Mouse (Mus musculus): ENCODE measurements around the gene Tmem60. TPM values are rescaled to one million over a fixed set of nuclear protein-coding genes. Genes with fewer than 3 reads are reported as not detected.

Gene Tmem60
- polyA plus RNA-seq, 1 experiment from 2014 or later = 59.2 TPM

DNA sequence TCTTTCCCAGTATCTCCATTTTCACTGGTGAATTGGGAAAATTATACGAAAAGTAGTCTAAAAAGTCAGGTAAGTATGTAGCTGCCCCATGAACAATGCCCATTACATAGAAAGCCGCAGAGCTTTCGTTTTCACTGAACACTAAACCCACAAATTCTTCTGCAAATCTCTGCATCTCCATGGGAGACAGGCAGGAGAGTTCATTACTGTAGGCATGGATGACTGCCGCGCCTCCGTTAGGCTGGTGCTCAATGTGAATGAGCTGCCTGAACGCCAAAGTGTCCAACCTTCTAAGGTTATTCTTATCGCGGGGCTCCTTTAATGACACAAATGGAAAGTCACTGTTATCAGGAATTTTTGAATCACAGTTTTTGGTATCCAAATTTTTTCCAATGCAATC, 37.6 kb downstream of the Tmem60 start:
- H3K27me3 ChIP-seq (ENCODE audit: control insufficient read depth, insufficient read depth, low read length) = no peaks in the 10 kb centered on the region
- H3K9ac ChIP-seq (replicated peaks; ENCODE audit: low read depth, low read length) = no peak overlapping the region
- ATAC-seq (ENCODE audit: insufficient number of reproducible peaks, insufficient read depth, low FRiP score, low read depth) = no peak
- no peaks in the 10 kb centered on the region for H3K4me1 ChIP-seq (ENCODE audit: control insufficient read depth, insufficient read depth, low read length)
- H3K27ac ChIP-seq (ENCODE audit: low read length) = no peak overlapping the region
- H3K4me3 ChIP-seq (ENCODE audit: low read depth, low read length) = no peak overlapping the region
- no peaks in the 10 kb centered on the region for H3K9me3 ChIP-seq (ENCODE audit: control insufficient read depth, low read depth, low read length)
- 96% methylated on average over 9 of the region's 9 CpGs for WGBS
- H3K36me3 ChIP-seq (ENCODE audit: control insufficient read depth, insufficient read depth, low read length) = no peaks in the 10 kb centered on the region; the same call in none of the 2 replicates
- no peak overlapping the region for H3K4me2 ChIP-seq (replicated peaks; ENCODE audit: low read depth, low read length)

DNA sequence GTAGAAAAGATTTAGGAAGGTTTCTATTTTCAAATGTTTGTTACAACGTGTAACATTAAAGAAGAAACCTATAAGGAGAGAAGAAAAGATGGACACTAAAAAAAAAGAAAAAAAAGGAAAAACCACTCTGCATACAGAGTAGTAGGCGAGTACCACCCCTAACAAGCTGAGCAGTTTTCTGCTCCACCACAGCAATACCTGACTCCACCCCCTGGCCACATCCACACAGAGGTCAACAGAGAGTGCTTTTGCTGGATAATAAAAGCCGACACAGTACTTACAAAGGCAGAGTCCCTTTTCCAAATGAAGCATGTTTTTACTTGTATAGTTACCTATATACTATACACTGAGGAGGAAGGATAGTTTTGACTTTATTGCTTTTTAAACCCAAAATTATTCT, 42.6 kb downstream of the Tmem60 start:
- Histone ChIP-seq H3K4me3 (ENCODE audit: low read depth, low read length) (no peak overlapping the region), H3K27me3 (ENCODE audit: control insufficient read depth, insufficient read depth, low read length) (no peaks in the 10 kb centered on the region), H3K36me3 (ENCODE audit: control insufficient read depth, insufficient read depth, low read length) (no peaks in the 10 kb centered on the region; the same call in none of the 2 replicates), H3K9me3 (ENCODE audit: control insufficient read depth, low read depth, low read length) (no peaks in the 10 kb centered on the region), H3K4me1 (ENCODE audit: control insufficient read depth, insufficient read depth, low read length) (no peaks in the 10 kb centered on the region), H3K4me2 (replicated peaks; ENCODE audit: low read depth, low read length) (no peak overlapping the region), H3K9ac (replicated peaks; ENCODE audit: low read depth, low read length) (no peak overlapping the region), H3K27ac (ENCODE audit: low read length) (no peak overlapping the region)
- 59% methylated on average over 3 of the region's 3 CpGs for WGBS
- no peak for ATAC-seq (ENCODE audit: insufficient number of reproducible peaks, insufficient read depth, low FRiP score, low read depth)

DNA sequence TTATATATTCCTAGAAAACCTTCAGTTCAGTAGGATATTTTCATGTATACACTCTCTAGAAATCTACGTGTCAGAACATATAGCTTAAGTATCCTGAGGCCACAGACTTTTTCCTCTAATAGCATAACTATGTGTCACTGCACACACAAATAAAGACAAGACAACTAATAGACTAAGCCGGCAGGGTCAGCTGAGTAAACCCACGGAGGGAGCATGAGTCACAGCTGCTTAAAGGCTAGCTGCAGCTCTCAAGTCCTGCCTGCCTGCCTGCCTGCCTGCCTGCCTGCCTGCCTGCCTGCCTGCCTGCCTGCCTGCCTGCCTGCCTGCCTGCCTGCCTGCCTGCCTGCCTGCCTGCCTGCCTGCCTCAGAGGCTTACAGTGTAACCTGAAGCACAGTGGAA, 43.5 kb downstream of the Tmem60 start:
- H3K9ac ChIP-seq (replicated peaks; ENCODE audit: low read depth, low read length) = no peak overlapping the region
- WGBS = 56% methylated on average over 3 of the region's 3 CpGs
- no peak overlapping the region for H3K27ac ChIP-seq (ENCODE audit: low read length)
- ATAC-seq (ENCODE audit: insufficient number of reproducible peaks, insufficient read depth, low FRiP score, low read depth) = no peak
- H3K4me1 ChIP-seq (ENCODE audit: control insufficient read depth, insufficient read depth, low read length) = 0 out of 2 replicates have a peak, but pooled peaks cover 3% of the 10 kb centered on the region
- H3K4me2 ChIP-seq (replicated peaks; ENCODE audit: low read depth, low read length) = no peak overlapping the region
- H3K4me3 ChIP-seq (ENCODE audit: low read depth, low read length) = no peak overlapping the region
- H3K36me3 ChIP-seq (ENCODE audit: control insufficient read depth, insufficient read depth, low read length) = no peaks in the 10 kb centered on the region; the same call in 1 of the 2 replicates
- no peaks in the 10 kb centered on the region for H3K9me3 ChIP-seq (ENCODE audit: control insufficient read depth, low read depth, low read length)
- H3K27me3 ChIP-seq (ENCODE audit: control insufficient read depth, insufficient read depth, low read length) = no peaks in the 10 kb centered on the region

DNA sequence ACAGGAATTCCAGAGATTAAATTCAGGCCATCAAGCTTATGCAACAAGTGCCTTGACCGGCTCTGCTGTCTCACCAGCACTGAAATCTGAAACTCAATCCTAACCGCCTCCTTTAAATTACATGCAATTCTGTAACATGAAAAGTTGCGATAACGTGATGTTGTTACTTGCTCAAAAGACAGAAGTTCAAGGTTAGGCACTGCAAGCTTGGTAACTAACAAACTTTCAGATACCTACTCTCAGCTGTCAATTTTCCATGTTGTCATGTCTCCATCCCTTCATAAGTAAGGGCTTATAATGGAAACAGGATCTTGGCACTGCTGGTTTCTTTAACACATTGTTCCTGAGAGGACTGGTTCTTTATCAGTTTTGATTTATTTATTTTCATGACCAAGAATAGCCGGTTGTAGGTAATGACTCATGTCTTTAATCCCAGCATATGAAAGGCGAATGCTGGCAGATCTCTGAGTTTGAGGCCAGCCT, 47.7 kb downstream of the Tmem60 start:
- Histone ChIP-seq H3K27me3 (ENCODE audit: control insufficient read depth, insufficient read depth, low read length) (no peaks in the 10 kb centered on the region), H3K4me2 (replicated peaks; ENCODE audit: low read depth, low read length) (no peak overlapping the region), H3K4me3 (ENCODE audit: low read depth, low read length) (no peak overlapping the region), H3K9me3 (ENCODE audit: control insufficient read depth, low read depth, low read length) (no peaks in the 10 kb centered on the region), H3K4me1 (ENCODE audit: control insufficient read depth, insufficient read depth, low read length) (0 out of 2 replicates have a peak, but pooled peaks cover 3% of the 10 kb centered on the region), H3K36me3 (ENCODE audit: control insufficient read depth, insufficient read depth, low read length) (no peaks in the 10 kb centered on the region), H3K27ac (ENCODE audit: low read length) (no peak overlapping the region), H3K9ac (replicated peaks; ENCODE audit: low read depth, low read length) (no peak overlapping the region)
- WGBS = 69% methylated on average over 6 of the region's 6 CpGs
- no peak for ATAC-seq (ENCODE audit: insufficient number of reproducible peaks, insufficient read depth, low FRiP score, low read depth)

DNA sequence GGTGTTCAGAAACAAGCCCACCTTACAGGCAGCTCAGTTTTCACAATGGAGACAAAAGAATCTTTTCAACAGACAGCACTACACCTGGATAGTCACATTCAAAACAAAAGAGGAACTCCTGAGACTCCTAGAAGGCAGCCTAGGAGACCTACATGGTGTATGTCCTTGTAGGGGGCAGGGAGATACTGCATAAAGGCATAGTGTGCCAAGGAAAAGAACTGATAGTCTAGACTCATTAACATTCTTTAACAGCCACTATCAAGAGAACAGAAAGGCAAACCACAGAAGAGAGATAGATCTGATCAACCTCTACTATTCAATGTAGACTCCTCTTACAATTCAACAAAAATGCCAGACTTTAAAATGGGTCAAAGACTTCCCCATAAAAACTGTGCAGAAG, 48.4 kb downstream of the Tmem60 start:
- H3K27me3 ChIP-seq (ENCODE audit: control insufficient read depth, insufficient read depth, low read length) = no peaks in the 10 kb centered on the region
- no peak overlapping the region for H3K4me3 ChIP-seq (ENCODE audit: low read depth, low read length)
- H3K4me2 ChIP-seq (replicated peaks; ENCODE audit: low read depth, low read length) = no peak overlapping the region
- no peak for ATAC-seq (ENCODE audit: insufficient number of reproducible peaks, insufficient read depth, low FRiP score, low read depth)
- H3K36me3 ChIP-seq (ENCODE audit: control insufficient read depth, insufficient read depth, low read length) = no peaks in the 10 kb centered on the region
- H3K27ac ChIP-seq (ENCODE audit: low read length) = no peak overlapping the region
- no peak overlapping the region for H3K9ac ChIP-seq (replicated peaks; ENCODE audit: low read depth, low read length)
- H3K4me1 ChIP-seq (ENCODE audit: control insufficient read depth, insufficient read depth, low read length) = 0 out of 2 replicates have a peak, but pooled peaks cover 3% of the 10 kb centered on the region
- no peaks in the 10 kb centered on the region for H3K9me3 ChIP-seq (ENCODE audit: control insufficient read depth, low read depth, low read length)

DNA sequence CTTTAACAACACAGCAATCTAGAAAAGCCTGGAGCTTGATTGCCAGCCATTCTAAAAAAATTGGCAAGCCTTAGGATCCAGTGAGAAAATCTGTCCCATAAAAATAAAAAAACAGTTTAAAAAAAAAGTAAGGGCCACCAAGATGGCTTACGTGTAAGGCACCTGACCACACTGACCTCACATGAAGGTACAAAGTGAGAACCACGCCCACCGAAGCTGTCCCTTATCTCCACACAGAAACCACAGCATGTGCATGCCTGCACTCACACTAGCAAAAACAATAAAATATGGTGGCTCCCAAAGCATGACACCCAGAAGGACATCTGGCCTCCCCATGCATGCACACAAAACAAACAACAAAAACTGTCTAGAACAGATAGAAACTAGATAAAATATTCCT, 49.3 kb downstream of the Tmem60 start:
- H3K9me3 ChIP-seq (ENCODE audit: control insufficient read depth, low read depth, low read length) = no peaks in the 10 kb centered on the region
- H3K4me3 ChIP-seq (ENCODE audit: low read depth, low read length) = no peak overlapping the region
- no peaks in the 10 kb centered on the region for H3K27me3 ChIP-seq (ENCODE audit: control insufficient read depth, insufficient read depth, low read length)
- no peak for ATAC-seq (ENCODE audit: insufficient number of reproducible peaks, insufficient read depth, low FRiP score, low read depth)
- no peak overlapping the region for H3K9ac ChIP-seq (replicated peaks; ENCODE audit: low read depth, low read length)
- H3K4me1 ChIP-seq (ENCODE audit: control insufficient read depth, insufficient read depth, low read length) = 0 out of 2 replicates have a peak, but pooled peaks cover 3% of the 10 kb centered on the region
- H3K27ac ChIP-seq (ENCODE audit: low read length) = no peak overlapping the region
- no peaks in the 10 kb centered on the region for H3K36me3 ChIP-seq (ENCODE audit: control insufficient read depth, insufficient read depth, low read length)
- WGBS = 85% methylated on average over 3 of the region's 3 CpGs
- H3K4me2 ChIP-seq (replicated peaks; ENCODE audit: low read depth, low read length) = no peak overlapping the region

DNA sequence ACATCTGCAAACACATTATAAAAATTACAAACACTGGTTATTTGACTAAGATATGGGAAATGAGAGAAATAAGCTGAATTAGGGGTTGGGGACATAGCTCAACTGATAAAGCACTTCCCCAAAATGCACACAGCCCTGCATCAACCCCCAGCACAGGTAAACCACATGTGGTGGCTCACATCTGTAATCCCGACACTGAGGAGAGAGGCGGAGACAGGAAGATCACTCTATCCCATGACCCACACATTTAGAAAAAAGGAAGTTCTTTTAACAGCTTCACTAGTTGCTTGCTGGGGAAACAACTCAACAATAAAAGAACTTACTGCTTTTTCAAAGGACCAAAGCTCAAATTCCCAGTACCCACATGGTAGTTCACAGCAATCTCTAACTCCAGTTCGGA, 50.6 kb downstream of the Tmem60 start:
- H3K9ac ChIP-seq (replicated peaks; ENCODE audit: low read depth, low read length) = no peak overlapping the region
- 0 out of 2 replicates have a peak, but pooled peaks cover 3% of the 10 kb centered on the region for H3K4me1 ChIP-seq (ENCODE audit: control insufficient read depth, insufficient read depth, low read length)
- ATAC-seq (ENCODE audit: insufficient number of reproducible peaks, insufficient read depth, low FRiP score, low read depth) = no peak
- H3K9me3 ChIP-seq (ENCODE audit: control insufficient read depth, low read depth, low read length) = no peaks in the 10 kb centered on the region
- H3K4me2 ChIP-seq (replicated peaks; ENCODE audit: low read depth, low read length) = no peak overlapping the region
- H3K36me3 ChIP-seq (ENCODE audit: control insufficient read depth, insufficient read depth, low read length) = no peaks in the 10 kb centered on the region
- whole genome bisulfite sequencing = 96% methylated on average over 3 of the region's 3 CpGs
- H3K4me3 ChIP-seq (ENCODE audit: low read depth, low read length) = no peak overlapping the region
- H3K27ac ChIP-seq (ENCODE audit: low read length) = no peak overlapping the region
- H3K27me3 ChIP-seq (ENCODE audit: control insufficient read depth, insufficient read depth, low read length) = no peaks in the 10 kb centered on the region

DNA sequence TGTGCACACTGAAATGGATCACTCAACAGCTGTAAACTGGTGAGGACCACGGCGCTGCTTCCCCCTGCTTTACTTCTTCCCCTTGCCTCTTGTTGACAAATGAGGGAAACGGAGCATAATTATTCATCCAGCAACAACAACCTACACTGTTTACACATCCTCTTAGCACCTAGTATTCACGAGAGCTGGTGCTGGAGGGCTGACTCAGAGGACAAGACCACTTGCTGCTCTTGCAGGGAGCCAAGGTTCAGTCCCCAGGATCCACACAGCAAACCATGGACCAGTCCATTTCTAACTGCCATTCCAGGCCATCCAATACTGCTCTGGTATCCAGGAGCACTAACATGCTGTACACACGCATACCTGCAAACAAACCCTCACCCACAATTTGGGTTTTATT, 53.9 kb downstream of the Tmem60 start:
- no peak overlapping the region for H3K4me2 ChIP-seq (replicated peaks; ENCODE audit: low read depth, low read length)
- no peaks in the 10 kb centered on the region for H3K4me1 ChIP-seq (ENCODE audit: control insufficient read depth, insufficient read depth, low read length)
- no peak for ATAC-seq (ENCODE audit: insufficient number of reproducible peaks, insufficient read depth, low FRiP score, low read depth)
- 54% methylated on average over 5 of the region's 5 CpGs for WGBS
- no peak overlapping the region for H3K4me3 ChIP-seq (ENCODE audit: low read depth, low read length)
- no peak overlapping the region for H3K9ac ChIP-seq (replicated peaks; ENCODE audit: low read depth, low read length)
- H3K36me3 ChIP-seq (ENCODE audit: control insufficient read depth, insufficient read depth, low read length) = no peaks in the 10 kb centered on the region
- H3K9me3 ChIP-seq (ENCODE audit: control insufficient read depth, low read depth, low read length) = no peaks in the 10 kb centered on the region
- no peaks in the 10 kb centered on the region for H3K27me3 ChIP-seq (ENCODE audit: control insufficient read depth, insufficient read depth, low read length)
- H3K27ac ChIP-seq (ENCODE audit: low read length) = no peak overlapping the region
